Mouse (Mus musculus) urinary bladder, postnatal 25 days (tissue): Measurements from ENCODE around the gene Itga3.
A peak's percentile ranks its signal among the peaks of the same experiment; 100 is the strongest.

Source experiments
- DNase-seq: peaks from one replicate; pipeline ENCODE4 v3.0.0; 2022; ENCODE audit warnings: low spot score

Itga3 gene

DNA sequence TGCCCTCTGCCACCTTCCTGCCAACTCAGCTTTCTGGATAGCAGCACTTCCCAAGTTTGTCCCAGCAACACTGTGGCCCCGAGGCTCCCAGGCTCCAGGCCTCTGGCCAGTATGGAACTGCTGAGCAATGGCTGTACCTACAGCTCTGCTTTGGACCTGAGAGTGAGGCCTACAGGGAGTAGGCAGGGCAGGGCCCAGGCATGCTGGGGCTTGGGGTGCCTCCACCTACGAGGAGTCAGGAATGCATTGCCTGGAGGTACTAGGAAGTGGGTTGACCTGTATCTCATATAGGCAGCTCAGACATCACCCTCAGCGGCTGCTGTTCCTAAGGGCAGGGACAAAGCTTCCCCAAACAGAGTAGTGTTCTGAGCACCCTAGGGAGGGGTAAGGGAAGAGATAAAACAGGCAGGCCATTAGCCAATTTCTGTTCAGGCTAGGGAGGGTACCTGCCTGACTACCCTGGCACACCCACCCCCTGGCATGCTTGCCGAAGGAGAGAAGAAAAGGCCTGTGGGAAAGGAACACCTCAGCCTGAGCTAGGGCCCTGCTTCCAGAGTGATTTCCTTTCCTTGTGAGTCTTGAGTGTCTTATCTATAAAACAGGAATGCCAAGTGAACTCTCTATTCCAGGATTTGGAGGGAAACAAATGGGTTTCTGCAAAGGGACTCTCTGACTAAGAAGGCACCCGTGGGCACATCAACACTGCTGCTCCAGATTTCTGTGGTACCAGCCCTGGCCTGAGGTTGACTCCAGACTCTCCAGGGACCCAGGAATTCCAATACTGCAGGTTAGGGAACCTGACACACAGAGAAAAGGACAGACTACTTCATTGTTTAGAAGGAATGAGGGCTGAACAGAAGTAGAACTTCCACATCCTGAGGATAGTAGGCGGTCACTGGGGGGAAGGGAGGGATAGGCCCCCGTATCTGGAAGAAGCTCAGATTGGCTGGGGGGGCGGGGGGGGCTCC, 6.2 kb downstream of the Itga3 start:
- DNase-seq = no peak

DNA sequence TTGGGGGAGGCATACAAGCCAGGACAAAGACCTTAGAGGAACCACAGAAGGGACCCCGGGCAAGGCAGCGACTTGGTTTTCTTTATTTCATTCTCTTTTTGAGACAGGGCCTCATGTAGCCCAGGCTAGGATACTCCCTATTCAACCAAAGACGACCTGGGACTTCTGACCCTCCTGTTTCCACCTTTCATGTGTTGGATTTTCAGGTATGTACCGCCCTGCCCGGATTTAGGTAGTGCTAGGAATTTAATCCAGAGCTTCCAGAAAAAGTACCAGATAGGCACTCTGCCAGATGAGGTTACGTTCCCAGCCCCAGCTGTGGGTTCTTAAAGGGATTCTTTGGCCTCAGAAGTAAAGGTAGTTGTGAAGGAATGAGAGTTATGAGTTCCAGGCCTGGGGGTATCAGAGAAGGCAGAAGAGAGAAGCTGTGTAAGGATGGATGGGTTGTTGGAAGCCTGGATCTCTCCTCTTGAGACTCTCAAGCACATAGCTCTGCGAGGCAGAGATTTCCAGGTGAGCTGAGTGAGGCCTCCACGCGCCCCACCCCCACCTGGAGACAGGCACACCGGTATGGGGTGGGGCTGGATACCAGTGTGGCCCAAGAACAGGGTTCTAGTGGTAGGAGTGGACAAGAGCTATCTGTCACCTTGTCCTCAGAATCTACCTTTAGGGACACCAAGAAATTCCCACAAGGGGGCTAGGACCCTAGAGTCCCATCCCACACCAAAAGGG, 7.2 kb downstream of the Itga3 start:
- DNase-seq = no peak

DNA sequence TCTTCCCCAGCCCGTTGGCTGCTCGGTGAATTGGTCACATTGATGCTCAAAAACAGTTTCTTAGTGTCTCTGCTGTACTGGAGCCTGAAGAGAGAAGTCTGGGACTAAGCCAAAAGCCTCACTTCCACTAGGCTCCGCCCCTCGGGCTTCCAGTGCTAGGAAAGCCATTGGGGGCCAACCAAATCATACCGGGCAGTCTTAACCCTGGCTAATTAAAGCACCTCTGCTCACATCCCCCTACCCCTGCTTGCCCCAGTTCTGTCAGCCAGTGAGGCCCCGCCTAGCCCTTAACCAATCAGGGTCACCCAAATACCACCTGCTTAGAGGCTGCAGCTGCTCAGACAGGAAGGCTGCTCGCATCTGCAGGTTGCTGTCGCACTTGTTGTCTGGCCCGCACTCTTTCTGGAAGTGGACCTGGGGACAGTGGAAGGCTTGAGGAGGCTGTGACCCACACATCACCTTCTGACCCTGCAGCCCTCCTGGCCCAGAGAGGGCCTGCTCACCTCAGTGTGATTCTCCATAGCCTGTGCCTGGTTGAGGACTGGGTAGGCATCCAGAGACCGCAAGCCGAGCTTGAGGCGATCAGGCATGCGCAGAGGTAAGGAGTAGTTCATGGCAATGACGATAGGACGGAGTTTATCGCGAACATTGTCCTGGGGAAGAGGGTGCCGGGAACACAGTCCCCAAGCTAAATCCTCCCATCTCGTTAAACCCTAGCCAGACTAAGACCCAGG, 19.7 kb downstream of the Itga3 start:
- no peak for DNase-seq

DNA sequence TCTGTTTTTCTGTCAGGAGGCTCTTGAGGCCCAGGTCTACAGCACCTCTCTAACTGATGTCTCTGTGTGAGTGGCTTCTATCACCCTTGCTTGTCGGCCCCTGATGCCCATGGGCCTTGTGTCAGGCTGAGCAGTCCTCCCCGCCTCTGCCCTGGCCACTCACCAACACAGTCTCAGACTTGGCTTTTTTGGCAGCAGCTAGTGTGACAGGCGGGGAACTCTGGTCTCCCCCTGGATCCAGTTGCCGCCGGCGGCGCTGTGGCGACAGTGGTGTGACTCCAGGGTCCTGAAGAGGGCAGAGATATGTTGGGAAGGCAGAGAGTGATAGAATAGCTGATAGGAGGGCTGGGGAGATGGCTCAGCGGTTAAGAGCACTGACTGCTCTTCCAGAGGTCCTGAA, 23.5 kb downstream of the Itga3 start:
- DNase-seq = no peak

DNA sequence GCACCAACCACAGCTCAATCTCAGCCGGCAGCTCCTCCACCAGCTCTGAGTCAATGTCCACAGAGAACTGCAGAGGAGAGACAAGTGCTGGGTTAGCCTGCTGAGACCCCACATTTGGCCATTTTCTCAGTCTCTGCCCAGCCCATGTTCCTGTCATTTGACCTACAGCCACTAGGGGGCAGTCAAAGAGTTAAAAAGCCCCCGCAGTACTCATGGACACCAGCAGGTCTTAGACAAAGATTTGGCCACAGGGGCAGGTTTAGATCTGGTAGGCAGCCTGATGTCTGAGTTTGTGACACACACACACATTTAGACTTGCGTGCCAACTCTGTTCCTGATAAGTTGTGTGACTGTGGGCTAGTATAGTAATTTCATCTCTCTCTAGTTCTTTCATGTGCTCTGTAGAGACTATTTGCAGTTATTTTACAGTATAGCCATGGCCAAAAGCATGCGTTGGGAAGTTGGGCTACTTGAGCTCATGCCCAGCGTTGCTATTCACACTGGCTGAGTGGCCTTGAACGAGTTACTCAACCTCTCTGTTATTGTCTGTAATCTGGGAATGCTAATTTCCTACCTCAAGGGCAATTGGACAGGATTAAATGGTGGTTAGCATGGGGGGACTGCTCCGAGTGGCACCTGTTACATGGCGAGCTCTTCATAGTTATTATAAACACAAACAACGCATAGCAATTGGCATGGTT, 29.5 kb downstream of the Itga3 start:
- DNase-seq = no peak

DNA sequence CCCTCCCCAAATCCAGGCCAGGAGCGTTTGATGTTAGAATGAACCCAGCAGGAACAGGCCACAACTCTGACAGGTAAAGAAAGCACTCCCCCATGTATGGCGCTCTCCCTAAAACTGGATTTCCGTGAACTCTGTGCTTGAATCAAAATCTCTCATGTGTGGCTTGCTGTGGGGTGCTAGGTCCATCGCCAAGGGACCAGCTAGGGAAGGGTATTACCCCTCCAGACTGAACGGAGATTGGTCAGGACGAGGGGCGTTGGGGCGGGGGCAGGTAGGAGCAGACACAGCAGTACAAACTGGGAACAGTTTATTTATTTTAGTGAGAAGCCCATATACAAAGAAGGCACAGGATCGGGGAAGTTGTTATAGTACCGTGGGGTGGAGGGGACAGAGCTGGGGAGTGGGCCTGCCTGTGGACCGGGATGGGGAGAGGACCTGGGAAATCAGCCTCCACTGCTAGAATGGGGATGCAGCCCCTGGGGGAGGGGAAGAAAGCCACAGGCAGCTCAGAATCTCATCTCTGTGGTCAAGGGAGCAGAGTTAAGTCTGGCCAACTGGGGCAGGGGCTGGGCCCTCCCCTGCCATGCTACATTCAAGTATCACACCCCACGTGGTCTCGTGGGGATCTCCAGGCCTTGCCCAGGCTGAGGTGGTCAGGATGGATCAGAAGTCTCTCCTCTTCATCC, 32.3 kb downstream of the Itga3 start:
- DNase-seq = no peak

DNA sequence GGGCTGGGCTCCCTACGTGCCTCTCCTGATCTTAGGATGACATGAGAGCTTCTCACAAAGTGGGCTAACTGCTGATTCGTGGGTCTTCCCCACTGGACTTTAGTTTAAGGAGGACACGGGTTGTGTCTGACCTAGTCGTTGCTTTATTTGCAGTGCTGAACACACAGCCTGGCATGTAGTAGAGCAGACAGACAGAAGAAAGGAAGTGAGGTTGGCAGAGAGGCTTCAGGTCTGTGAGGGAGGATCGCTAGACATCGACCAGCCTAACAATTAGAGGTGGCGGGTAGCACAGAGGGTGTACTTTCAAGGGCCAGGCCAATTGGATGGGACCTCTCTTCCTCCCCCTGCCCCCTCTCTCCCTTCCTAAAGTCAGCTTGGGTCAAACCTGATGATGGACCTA, 33.0 kb downstream of the Itga3 start:
- no peak for DNase-seq

DNA sequence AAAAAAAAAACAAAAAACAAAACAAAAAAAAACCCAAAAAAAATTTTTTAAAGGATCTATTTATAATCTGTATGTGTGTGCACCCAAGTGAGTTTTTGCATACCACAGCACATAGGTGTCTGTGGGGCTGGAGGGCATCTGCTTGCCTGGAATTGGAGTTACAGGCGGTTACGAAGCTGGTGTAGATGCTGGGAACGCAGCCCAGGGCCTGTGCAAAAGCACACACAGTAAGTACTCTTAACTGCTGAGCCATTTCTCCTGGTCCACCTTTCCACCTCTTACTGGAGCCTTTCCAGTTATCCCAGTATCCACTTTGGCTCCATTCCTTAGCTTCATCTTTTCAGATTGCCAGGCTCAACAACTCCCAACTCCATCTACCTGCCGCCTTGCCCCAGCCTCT, 33.5 kb downstream of the Itga3 start:
- DNase-seq = no peak

DNA sequence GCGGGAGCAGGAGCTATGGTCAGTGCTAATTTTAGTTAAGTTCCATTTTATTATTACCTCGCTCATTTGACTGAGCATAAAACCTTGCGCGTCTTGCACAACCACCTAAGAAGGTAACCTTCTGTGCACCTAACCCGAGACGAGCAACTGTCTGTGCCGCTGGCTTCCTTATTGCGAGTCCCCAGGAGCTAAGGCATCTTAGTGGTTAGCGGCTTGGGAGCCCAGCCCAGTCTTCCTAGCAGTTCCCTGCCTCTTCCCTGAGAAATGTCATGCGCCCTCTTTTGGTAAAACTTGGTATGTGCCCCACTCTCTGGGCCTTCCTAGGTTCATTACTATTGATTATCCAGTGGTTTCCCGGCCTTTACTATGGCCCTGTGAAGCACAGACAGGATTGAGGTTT, 34.5 kb downstream of the Itga3 start:
- peak; percentile 70 for DNase-seq

DNA sequence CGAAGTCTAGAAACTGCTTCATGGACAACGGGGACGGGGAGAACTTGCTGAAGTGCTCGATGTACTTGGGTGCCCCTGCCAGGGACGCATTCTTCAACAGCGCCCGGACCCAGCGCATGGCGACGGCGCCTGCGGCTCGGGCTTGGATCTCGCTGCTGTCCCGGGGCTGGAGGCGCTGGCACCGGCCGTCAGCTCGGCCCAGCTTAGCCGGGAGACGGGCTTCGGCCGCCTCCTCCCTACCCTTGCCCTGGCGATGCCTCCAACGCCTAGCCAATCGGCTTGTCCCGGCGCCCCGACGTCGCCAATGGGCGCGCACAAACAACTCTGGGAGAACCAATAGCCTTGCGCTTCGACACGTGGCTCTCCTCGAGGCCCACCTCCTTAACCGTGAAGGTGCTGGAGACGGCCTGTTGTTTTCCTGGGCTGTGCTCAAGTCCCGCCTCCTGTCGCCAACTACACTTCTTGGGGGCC, 35.4 kb downstream of the Itga3 start, which contains the start of gene Pdk2:
Gene Pdk2, minus strand, starts transcription at position 216 of the 471 bp plus-strand sequence.
- peak; percentile 86 for DNase-seq

DNA sequence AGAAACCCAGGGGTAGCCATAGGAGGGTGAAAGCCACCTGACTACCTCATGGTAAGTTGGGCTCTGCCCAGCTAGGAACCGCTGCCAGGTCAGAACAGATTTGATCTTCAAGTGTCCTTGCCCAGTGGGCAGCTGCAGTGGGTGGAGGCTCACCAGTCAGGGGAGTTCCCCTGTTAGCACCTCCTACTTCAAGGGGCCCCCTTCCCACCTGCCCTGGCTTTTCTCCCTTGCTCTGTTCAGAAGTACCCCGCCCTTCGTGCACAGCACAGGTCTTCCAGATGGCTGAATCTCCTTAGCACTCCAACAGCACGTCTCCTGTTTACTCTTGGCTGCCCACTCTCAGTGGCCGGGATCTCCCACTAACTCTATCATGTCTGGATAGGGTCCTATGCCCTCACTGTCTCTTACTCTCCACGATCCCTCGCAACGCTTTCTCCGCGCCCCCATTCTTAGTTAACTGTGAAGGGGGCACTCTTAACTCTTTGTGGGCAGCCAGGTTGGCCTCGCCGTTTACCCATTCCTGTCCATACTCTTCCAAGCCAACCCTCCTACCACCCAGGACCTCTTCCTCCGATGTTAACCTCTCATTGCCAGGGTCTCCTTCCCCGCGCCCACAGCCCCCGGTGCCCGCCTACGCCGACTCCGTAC, 36.0 kb downstream of the Itga3 start:
- no peak for DNase-seq

DNA sequence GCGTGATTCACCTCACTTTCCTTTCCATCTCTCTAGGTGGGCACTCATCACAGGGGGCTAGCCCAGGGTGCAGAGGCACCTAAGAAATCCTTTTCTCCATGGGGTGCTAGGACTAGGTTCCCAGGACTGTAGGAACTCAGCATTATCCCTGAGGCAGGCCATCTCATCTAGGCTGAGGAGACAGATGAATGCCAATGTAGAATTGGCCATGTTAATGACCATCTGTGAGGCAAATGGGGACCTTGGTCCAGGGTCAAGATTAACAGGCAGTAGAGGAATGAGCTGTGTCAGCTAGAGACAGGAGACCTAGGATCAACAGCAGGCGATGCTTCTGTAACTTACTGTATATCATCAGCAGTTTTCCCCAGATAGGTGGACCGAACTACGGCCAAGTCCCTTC, 36.8 kb downstream of the Itga3 start:
- no peak for DNase-seq

DNA sequence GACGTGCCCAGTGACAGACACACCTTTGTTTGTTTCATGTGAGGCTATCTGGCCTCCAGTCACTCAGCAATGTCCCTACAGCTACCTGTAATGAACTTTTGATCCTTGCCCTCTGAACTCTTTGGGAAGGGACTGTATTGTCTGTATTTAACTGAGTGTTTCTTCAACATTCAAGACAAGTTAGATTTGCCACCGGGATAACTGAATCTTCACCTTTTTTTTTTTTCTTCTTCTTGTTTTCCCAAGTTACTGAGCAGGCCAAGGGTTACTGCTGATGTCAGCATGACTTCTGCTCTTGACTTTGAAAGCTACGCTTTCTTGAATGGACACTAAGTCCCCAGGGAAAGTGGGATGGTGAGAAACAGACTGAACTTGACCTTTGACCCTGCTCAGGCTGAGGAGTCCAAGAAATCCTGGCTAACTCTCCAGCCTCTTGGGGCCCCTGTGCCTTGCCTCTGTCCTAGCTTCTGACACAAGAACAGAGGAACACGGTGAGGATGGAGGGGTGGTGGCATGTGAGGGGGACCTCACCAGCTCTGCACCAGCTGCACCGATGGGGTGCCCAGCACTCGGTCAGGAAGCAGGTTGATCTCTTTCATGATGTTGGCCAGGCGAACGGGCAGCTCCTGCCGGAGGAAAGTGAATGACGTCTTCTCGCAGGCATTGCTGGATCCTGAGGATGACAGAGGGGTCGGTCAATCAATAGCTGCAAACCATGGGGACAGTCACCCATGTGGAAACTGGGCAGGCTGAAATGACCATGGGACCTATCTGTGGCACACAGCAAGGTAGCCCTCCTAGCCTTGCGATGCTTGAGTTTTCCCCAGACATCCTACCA, 37.6 kb downstream of the Itga3 start:
- DNase-seq = no peak

DNA sequence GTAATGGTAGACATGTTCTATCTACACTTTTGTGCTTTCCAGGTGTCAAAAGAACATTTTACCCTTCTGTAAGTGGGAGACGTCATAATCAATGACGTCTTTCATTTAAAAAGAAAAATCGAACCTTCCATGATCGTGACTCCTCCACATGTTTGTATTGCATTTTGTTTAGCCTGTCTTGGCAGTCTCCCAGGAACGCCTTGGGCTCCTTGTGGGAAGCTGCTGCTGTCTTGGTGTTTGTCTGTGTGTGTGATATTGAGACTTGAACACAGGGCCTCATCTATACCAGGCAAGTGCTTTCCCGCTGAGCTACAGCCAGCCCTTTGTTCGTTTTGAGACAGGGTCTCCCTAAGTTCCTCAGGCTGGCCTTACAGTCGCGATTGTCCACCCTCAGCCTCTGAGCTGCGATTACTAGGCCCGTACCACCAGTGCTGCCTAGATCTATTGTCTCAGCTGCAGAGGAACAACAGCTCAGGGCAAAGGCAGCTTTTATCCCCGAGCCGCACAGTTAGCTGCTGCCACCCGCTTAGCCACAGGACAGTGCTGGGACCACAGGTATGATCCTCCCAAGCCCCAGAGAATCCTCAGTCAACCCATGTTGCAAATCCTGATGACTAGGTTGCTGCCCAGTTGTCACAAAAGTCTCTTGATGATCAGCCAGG, 38.3 kb downstream of the Itga3 start:
- DNase-seq = no peak

DNA sequence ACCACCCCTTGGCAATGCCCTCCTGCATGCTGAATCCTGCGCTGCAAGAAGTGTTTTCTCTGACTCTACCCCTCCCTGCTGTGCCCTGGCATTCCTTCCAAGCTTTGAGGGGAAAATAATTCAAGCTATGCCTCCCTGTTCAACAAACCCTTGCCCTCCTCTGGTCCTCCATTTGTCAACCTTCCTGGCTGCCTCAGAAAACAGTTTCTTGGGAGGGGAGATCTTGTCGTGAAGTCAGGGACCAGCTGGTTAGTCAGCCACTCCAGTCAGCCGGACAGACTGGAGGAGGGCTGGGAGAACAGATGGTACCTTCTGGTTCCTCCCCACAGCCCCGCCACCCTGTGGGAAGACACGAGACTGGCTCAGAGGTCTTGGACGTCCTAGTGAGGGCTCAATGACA, 39.3 kb downstream of the Itga3 start:
- no peak for DNase-seq

DNA sequence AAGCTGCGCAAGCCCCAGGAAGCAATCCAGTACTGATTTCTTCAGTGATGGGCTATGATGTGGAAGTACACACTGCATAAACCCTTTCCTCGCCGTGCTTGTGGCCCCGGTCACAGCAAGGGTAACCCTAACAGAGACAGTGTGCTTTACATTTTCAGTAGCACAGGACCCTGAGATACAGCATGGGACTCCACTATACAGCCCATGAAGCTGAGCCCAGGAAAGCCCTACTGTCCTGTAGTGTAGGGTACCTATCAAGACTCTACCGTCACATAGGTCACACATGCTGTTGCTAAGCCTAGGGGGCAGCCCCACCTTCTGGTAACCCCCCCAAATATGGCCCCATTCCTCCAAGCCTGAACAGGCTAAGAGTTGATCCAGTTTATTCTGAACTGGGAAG, 40.1 kb downstream of the Itga3 start:
- DNase-seq = no peak

DNA sequence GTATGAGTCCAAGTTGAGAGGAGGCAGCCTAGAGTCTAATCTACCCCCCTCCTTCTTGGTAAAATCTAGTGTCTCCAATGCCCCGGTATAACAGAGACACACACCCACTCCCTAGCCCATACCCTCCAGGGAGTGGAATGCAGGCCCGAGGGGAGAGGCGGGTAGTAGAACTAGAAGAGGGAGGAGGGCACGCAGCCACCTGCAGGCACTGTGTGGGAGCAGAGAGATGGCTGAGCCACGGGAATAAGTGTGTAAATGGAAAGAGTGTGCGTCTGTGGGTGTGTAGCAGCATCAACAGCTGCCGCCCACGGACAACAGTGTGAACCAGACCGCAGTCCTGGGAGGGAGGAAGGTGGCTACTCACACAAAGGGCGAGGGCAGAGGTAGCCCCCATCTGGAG, 41.7 kb downstream of the Itga3 start:
- no peak for DNase-seq

DNA sequence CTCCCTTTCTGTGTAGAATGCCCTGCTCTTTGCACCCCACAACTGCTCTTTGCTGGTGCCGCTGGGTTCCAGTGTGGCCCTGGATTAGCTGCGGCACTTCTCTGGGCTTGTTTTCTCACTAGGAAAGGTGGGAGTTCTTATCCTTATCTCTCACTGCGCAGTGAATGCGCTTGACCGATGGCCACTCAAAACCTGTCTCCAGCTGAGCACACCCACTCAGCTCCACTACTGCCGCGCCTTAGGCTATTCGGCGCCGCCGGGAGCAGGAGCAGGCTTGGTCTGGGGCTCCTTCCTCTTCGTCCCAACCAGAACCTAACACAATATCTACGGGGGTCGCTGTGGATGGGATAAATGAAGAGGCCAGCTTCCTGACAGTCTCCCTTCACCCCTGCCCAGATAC, 43.0 kb downstream of the Itga3 start:
- no peak for DNase-seq

DNA sequence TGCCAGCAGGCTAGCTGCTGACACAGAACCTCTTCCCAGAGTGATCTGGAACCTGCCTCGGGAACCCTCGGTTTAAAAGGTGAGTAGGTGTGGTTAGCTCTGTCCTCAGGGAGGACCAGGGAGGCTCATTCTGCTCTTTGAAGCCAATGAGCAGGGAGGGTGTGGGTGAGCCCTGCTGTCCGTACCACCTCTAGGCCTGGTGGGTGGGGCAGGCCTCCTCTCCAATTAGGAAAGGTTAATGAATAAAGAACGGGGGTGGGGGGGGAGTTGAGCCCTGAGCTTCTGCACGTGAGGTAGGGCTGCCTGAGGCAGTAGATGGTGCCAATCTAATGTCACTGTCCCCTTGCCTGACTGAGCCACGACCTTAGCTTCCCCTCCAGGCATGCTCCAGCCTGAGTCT, 43.7 kb downstream of the Itga3 start:
- DNase-seq = no peak
